Mouse (Mus musculus): Measurements from ENCODE around the gene Rhd. TPM values are rescaled to one million over a fixed set of nuclear protein-coding genes. Genes with fewer than 3 reads are reported as not detected.
"Not testable (repeated sequence)": the region's sequence is repeated elsewhere in the genome, so short reads cannot be mapped to it uniquely, and the experiment has no call there.

Rhd gene
- 0.09 TPM in 1 of 2 replicates, not detected in the other for polyA plus RNA-seq (2012; rRNA removed)

- no peak for DNase-seq
- no peak within 1 kb of the TSS for H3K27ac ChIP-seq (ENCODE audit: insufficient read depth, low read depth, low read length)
- no peak within 1 kb of the TSS for H3K4me3 ChIP-seq (ENCODE audit: insufficient read depth, low read depth, low read length)
- no peaks in the 10 kb centered on the region; the same call in 1 of the 2 replicates for H3K4me1 ChIP-seq (ENCODE audit: control insufficient read depth, insufficient read depth, low read length)
- H3K27me3 ChIP-seq (replicated peaks; ENCODE audit: control insufficient read depth, insufficient read depth, low read length), result no peaks in the 10 kb centered on the region
- WGBS, result 86% methylated on average over 14 of the region's 14 CpGs
- no peaks in the 10 kb centered on the region for H3K36me3 ChIP-seq (ENCODE audit: control insufficient read depth, insufficient read depth, low read length)
- TF ChIP-seq POLR2A (IDR thresholded peaks at IDR 0.05; ENCODE audit: low read depth, low read length) (no peak), CTCF (conservative IDR thresholded peaks at IDR 0.05; ENCODE audit: insufficient read depth, insufficient read length, low read depth, low read length) (no peak)
Measured at GRCm38 (mm10) chr4:134863937-134864729, at the start of gene Rhd. Rhd (plus strand) TSS chr4:134864536.

- 67% methylated on average over 4 of the region's 4 CpGs for WGBS
- Histone ChIP-seq H3K4me1 (ENCODE audit: control insufficient read depth, insufficient read depth, low read length) (peaks cover 4% of the 10 kb centered on the region; the same call in 1 of the 2 replicates), H3K4me3 (ENCODE audit: insufficient read depth, low read depth, low read length) (no peak overlapping the region), H3K36me3 (ENCODE audit: control insufficient read depth, insufficient read depth, low read length) (no peaks in the 10 kb centered on the region), H3K27me3 (replicated peaks; ENCODE audit: control insufficient read depth, insufficient read depth, low read length) (no peaks in the 10 kb centered on the region), H3K27ac (ENCODE audit: insufficient read depth, low read depth, low read length) (no peak overlapping the region)
- DNase-seq, result no peak
- TF ChIP-seq POLR2A (IDR thresholded peaks at IDR 0.05; ENCODE audit: low read depth, low read length) (no peak), CTCF (conservative IDR thresholded peaks at IDR 0.05; ENCODE audit: insufficient read depth, insufficient read length, low read depth, low read length) (no peak)
Measured at GRCm38 (mm10) chr4:134817706-134818105, 46.6 kb upstream of the Rhd start.

- Histone ChIP-seq H3K4me1 (ENCODE audit: control insufficient read depth, insufficient read depth, low read length) (peaks cover 4% of the 10 kb centered on the region; the same call in 1 of the 2 replicates), H3K27ac (ENCODE audit: insufficient read depth, low read depth, low read length) (no peak overlapping the region), H3K36me3 (ENCODE audit: control insufficient read depth, insufficient read depth, low read length) (no peaks in the 10 kb centered on the region; the same call in 1 of the 2 replicates), H3K4me3 (ENCODE audit: insufficient read depth, low read depth, low read length) (no peak overlapping the region), H3K27me3 (replicated peaks; ENCODE audit: control insufficient read depth, insufficient read depth, low read length) (no peaks in the 10 kb centered on the region)
- 52% methylated on average over 1 of the region's 1 CpGs for WGBS
- no peak for DNase-seq
- TF ChIP-seq CTCF (conservative IDR thresholded peaks at IDR 0.05; ENCODE audit: insufficient read depth, insufficient read length, low read depth, low read length) (no peak), POLR2A (IDR thresholded peaks at IDR 0.05; ENCODE audit: low read depth, low read length) (no peak)
Measured at GRCm38 (mm10) chr4:134821061-134821460, 43.3 kb upstream of the Rhd start.

GRCm38 (mm10) chr4:134823560-134823959 is 40.8 kb upstream of the Rhd start:
- Histone ChIP-seq H3K4me3 (ENCODE audit: insufficient read depth, low read depth, low read length) (no peak overlapping the region), H3K27ac (ENCODE audit: insufficient read depth, low read depth, low read length) (no peak overlapping the region), H3K27me3 (replicated peaks; ENCODE audit: control insufficient read depth, insufficient read depth, low read length) (no peaks in the 10 kb centered on the region), H3K36me3 (ENCODE audit: control insufficient read depth, insufficient read depth, low read length) (no peaks in the 10 kb centered on the region; the same call in 1 of the 2 replicates), H3K4me1 (ENCODE audit: control insufficient read depth, insufficient read depth, low read length) (peaks cover 4% of the 10 kb centered on the region; the same call in 1 of the 2 replicates)
- 61% methylated on average over 2 of the region's 2 CpGs for WGBS
- no peak for DNase-seq
- TF ChIP-seq CTCF (conservative IDR thresholded peaks at IDR 0.05; ENCODE audit: insufficient read depth, insufficient read length, low read depth, low read length) (no peak), POLR2A (IDR thresholded peaks at IDR 0.05; ENCODE audit: low read depth, low read length) (no peak)

- H3K4me1 ChIP-seq (ENCODE audit: control insufficient read depth, insufficient read depth, low read length), result not testable (repeated sequence)
- 96% methylated on average over 11 of the region's 11 CpGs for WGBS
Measured at GRCm38 (mm10) chr4:134825864-134826263, 38.5 kb upstream of the Rhd start.

GRCm38 (mm10) chr4:134826348-134826747 is 38.0 kb upstream of the Rhd start:
- no peak overlapping the region for H3K27ac ChIP-seq (ENCODE audit: insufficient read depth, low read depth, low read length)
- no peaks in the 10 kb centered on the region; the same call in 1 of the 2 replicates for H3K36me3 ChIP-seq (ENCODE audit: control insufficient read depth, insufficient read depth, low read length)
- TF ChIP-seq CTCF (conservative IDR thresholded peaks at IDR 0.05; ENCODE audit: insufficient read depth, insufficient read length, low read depth, low read length), result no peak
- TF ChIP-seq POLR2A (IDR thresholded peaks at IDR 0.05; ENCODE audit: low read depth, low read length), result no peak
- H3K4me3 ChIP-seq (ENCODE audit: insufficient read depth, low read depth, low read length), result no peak overlapping the region
- no peak for DNase-seq
- no peaks in the 10 kb centered on the region for H3K27me3 ChIP-seq (replicated peaks; ENCODE audit: control insufficient read depth, insufficient read depth, low read length)
- H3K4me1 ChIP-seq (ENCODE audit: control insufficient read depth, insufficient read depth, low read length), result peaks cover 4% of the 10 kb centered on the region; the same call in 1 of the 2 replicates

More at GRCm38 (mm10) chr4:134825864-134826263, 38.5 kb upstream of the Rhd start:
- not testable (repeated sequence) for H3K36me3 ChIP-seq (ENCODE audit: control insufficient read depth, insufficient read depth, low read length); DNase-seq; H3K27ac ChIP-seq (ENCODE audit: insufficient read depth, low read depth, low read length); H3K27me3 ChIP-seq (replicated peaks; ENCODE audit: control insufficient read depth, insufficient read depth, low read length); H3K4me3 ChIP-seq (ENCODE audit: insufficient read depth, low read depth, low read length)

GRCm38 (mm10) chr4:134827806-134828205 is 36.5 kb upstream of the Rhd start:
- DNase-seq, result no peak

More at GRCm38 (mm10) chr4:134827806-134828205, 36.5 kb upstream of the Rhd start:
- H3K27me3 ChIP-seq (replicated peaks; ENCODE audit: control insufficient read depth, insufficient read depth, low read length), result no peaks in the 10 kb centered on the region
- 88% methylated on average over 11 of the region's 11 CpGs for WGBS
- H3K4me1 ChIP-seq (ENCODE audit: control insufficient read depth, insufficient read depth, low read length), result peaks cover 4% of the 10 kb centered on the region; the same call in 1 of the 2 replicates
- H3K27ac ChIP-seq (ENCODE audit: insufficient read depth, low read depth, low read length), result no peak overlapping the region
- H3K4me3 ChIP-seq (ENCODE audit: insufficient read depth, low read depth, low read length), result no peak overlapping the region
- no peaks in the 10 kb centered on the region; the same call in 1 of the 2 replicates for H3K36me3 ChIP-seq (ENCODE audit: control insufficient read depth, insufficient read depth, low read length)
- TF ChIP-seq POLR2A (IDR thresholded peaks at IDR 0.05; ENCODE audit: low read depth, low read length), result no peak
- TF ChIP-seq CTCF (conservative IDR thresholded peaks at IDR 0.05; ENCODE audit: insufficient read depth, insufficient read length, low read depth, low read length), result no peak

Data from kidney, adult 2 months (tissue).